Mouse (Mus musculus) thymus, adult 2 months (tissue): ENCODE measurements at regions not wholly inside any gene's neighbourhood (a gene's known extent, or its start where the extent isn't known, plus 50 kb on each side); places are given as distances from the start of the nearest gene placed in this dataset.

ENCODE experiments used
- DNase-seq: peaks from one replicate; pipeline ENCODE4 v3.0.0; 2021
- H3K27ac ChIP-seq: fragments of 200-500 bp; 2 replicates; pipeline ENCODE4 v1.5.1; 2012; ENCODE audit warnings: low read length, control low read depth; ENCODE audit not compliant: control insufficient read depth, insufficient read depth
- H3K27me3 ChIP-seq: fragments of 200-500 bp; 2 replicates; pipeline ENCODE4 v1.6.1; 2012; ENCODE audit warnings: mild to moderate bottlenecking, low read length, moderate library complexity, mixed read lengths; ENCODE audit not compliant: control insufficient read depth, insufficient read depth
- H3K36me3 ChIP-seq: fragments of 200-500 bp; 2 replicates; pipeline ENCODE4 v1.6.1; 2012; ENCODE audit warnings: mild to moderate bottlenecking, low read length, moderate library complexity; ENCODE audit not compliant: control insufficient read depth, insufficient read depth
- H3K4me1 ChIP-seq: fragments of 200-500 bp; replicated peaks from 2 replicates; pipeline ENCODE4 v1.6.1; 2012; ENCODE audit warnings: low read length; ENCODE audit not compliant: control insufficient read depth, insufficient read depth
- H3K4me3 ChIP-seq: fragments of 200-500 bp; 2 replicates; pipeline ENCODE4 v1.5.1; 2012; ENCODE audit warnings: mild to moderate bottlenecking, low read length, control low read depth, moderate library complexity; ENCODE audit not compliant: control insufficient read depth, insufficient read depth
- CTCF ChIP-seq: fragments of 200-500 bp; IDR thresholded peaks from 2 replicates; pipeline ENCODE4 v1.5.1; 2012; ENCODE audit warnings: mild to moderate bottlenecking, control low read depth, low read length, moderate library complexity, borderline replicate concordance; ENCODE audit not compliant: control insufficient read depth, poor library complexity, insufficient read depth; ENCODE audit errors: extremely low read depth
- POLR2A ChIP-seq: fragments of 200-500 bp; IDR thresholded peaks from 2 replicates; pipeline ENCODE4 v1.6.1; 2012; ENCODE audit warnings: mild to moderate bottlenecking, low read length, control low read depth, moderate library complexity; ENCODE audit not compliant: control insufficient read depth, poor library complexity, insufficient read depth; ENCODE audit errors: extremely low read depth
- WGBS: fragments of 180-500 bp; shearing (Covaris S2); methylation state at CpG from one replicate; pipeline ENCODE4 v1.1.7; 2018; 5-methylcytosine and 5-hydroxymethylcytosine counted together

DNA sequence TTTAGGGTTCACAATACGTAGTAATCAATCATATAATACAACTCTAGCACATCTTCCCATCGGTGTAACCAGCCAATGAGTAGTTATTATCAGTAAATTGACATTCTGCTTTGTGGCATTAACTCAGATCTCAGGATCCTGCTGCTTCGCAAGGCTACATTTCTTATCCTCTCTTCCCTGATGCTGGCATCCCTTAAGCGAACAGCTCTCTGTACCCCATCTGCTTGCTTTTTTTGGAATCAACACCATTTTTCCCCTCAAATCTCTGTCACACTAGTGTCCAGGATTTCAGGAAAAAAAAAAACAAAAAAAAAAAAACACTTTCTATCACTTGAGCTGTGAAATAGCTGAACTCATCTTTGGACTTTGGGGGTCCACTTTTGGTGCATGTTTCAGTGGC is 263.1 kb downstream of the Phf14 start:
- 91% methylated on average over 4 of the region's 4 CpGs for WGBS
- no peak overlapping the region for H3K4me3 ChIP-seq
- no peaks in the 10 kb centered on the region for H3K4me1 ChIP-seq
- no peak for DNase-seq
- H3K27me3 ChIP-seq = no peaks in the 10 kb centered on the region
- no peak overlapping the region for H3K27ac ChIP-seq
- no peaks in the 10 kb centered on the region for H3K36me3 ChIP-seq
- TF ChIP-seq POLR2A = no peak
- TF ChIP-seq CTCF = no peak

DNA sequence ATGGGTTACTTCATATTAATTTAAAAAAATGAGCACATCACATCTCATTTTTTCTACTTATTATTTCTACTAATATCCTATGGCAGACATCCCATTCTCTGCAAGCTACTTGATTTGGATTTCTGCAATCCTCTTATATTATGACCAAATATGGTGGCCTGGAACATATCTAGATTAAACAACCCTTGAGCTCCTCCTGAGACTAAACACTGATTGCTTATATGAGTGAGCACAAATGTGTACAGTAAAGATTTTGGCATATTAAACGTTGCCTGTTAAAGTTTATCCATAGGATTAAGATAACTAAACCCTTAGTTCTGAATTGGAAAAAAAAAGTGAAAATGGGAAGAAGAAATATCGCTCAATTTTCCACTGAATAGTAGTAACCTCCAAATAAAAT is 263.6 kb downstream of the Phf14 start:
- H3K36me3 ChIP-seq = no peaks in the 10 kb centered on the region
- DNase-seq = no peak
- no peak for TF ChIP-seq CTCF
- TF ChIP-seq POLR2A = no peak
- no peak overlapping the region for H3K27ac ChIP-seq
- H3K4me3 ChIP-seq = no peak overlapping the region
- H3K4me1 ChIP-seq = no peaks in the 10 kb centered on the region
- 91% methylated on average over 2 of the region's 2 CpGs for WGBS
- no peaks in the 10 kb centered on the region for H3K27me3 ChIP-seq

DNA sequence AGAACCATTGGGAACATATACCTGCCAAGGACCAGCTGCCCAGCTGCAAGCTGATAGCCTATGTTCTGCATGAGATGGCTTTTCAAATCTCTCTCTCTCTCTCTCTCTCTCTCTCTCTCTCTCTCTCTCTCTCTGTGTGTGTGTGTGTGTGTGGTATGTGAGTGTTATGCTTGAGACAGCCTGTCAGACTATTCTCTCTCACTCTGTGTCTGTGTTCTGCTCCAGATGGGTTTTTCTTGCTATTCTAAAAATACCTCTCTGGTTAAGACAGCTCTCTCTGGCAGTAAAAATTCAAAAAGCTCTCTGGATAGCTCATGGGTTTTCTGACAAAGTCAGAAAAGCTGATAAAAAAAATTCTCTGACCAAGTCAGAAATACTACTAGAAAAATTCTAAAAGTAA is 270.4 kb downstream of the Phf14 start:
- no peaks in the 10 kb centered on the region for H3K4me1 ChIP-seq
- no peak for TF ChIP-seq POLR2A
- no peak for TF ChIP-seq CTCF
- no peak overlapping the region for H3K4me3 ChIP-seq
- H3K27ac ChIP-seq = no peak overlapping the region
- no peak for DNase-seq
- no peaks in the 10 kb centered on the region for H3K27me3 ChIP-seq
- H3K36me3 ChIP-seq = no peaks in the 10 kb centered on the region

DNA sequence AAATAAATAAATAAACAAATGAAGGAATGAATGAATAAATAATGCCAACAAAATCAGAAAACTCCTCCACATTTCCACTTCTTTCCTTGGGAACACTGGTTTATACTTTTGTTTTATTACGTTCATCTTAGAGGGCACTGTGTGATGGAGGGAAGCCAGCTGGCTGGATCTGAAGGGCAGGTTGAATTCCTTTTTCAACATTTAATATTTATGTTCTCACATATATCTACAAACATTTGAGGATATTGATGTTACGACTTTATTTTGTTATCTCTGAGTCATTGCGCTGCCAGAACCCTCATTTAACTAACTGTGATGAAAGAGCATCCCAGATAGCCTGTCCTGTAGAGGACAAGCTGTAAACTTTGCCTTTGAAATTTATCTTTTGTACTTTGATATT is 273.3 kb downstream of the Phf14 start:
- DNase-seq = no peak
- 96% methylated on average over 3 of the region's 3 CpGs for WGBS
- H3K27me3 ChIP-seq = no peaks in the 10 kb centered on the region
- no peak overlapping the region for H3K27ac ChIP-seq
- H3K36me3 ChIP-seq = no peaks in the 10 kb centered on the region
- no peak for TF ChIP-seq CTCF
- TF ChIP-seq POLR2A = no peak
- no peak overlapping the region for H3K4me3 ChIP-seq
- H3K4me1 ChIP-seq = no peaks in the 10 kb centered on the region

DNA sequence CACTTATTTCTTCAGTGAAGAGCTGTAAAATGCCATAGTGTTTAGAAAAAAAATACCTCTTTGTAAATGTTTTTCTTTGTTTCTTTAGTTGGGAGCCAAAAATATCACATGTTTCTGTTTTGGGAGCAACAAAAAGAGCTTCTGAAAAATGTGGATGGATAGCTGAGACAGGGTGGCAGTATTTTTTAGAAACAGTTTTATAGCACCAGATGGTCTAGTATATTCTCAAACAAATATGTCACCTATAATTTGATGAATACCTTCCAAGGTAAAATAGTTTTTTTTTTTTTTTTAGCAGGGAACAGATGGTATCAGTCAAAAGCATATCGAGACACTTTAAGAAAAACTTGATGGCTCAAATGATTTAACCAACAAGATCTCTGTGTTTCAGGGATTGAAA is 302.6 kb downstream of the Phf14 start:
- Histone ChIP-seq H3K36me3 (no peaks in the 10 kb centered on the region), H3K27me3 (no peaks in the 10 kb centered on the region), H3K4me1 (no peaks in the 10 kb centered on the region), H3K27ac (no peak overlapping the region), H3K4me3 (no peak overlapping the region)
- TF ChIP-seq CTCF = no peak
- no peak for TF ChIP-seq POLR2A
- WGBS = 96% methylated on average over 1 of the region's 1 CpGs
- DNase-seq = no peak

DNA sequence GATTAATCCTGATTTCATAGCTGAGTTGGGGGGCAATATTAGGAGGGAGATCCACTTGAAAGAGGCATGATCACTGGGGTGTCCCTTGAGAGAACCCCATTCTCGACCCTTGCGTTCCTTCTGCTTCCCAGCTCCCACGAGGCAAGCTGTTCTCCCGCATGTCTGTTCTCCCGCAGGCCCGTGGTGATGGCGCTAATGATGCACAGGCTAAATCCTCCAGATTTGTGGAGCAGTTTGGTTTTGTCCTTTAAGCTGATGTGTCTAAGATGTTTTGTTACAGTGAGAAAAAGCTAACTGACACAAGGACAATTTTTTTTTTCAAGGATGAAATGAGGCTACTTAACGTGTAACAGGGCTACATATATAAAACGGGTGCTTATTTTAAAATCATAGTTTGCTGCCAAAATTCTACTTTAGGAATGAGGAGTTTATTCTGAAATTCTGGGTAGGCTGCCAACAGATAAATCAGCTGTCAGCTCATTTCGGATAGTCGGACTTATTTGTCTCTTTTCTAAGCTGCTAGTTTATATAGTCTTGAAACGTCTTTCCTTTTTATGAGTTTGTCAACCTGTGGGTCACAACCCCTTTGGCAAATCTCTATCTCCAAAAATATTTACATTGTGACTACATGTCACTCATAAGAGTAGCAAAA is 307.0 kb downstream of the Phf14 start:
- Histone ChIP-seq H3K27me3 (no peaks in the 10 kb centered on the region), H3K4me3 (no peak overlapping the region), H3K4me1 (no peaks in the 10 kb centered on the region), H3K36me3 (no peaks in the 10 kb centered on the region), H3K27ac (no peak overlapping the region)
- TF ChIP-seq CTCF (no peak), POLR2A (no peak)
- no peak for DNase-seq
- 93% methylated on average over 12 of the region's 12 CpGs for WGBS

DNA sequence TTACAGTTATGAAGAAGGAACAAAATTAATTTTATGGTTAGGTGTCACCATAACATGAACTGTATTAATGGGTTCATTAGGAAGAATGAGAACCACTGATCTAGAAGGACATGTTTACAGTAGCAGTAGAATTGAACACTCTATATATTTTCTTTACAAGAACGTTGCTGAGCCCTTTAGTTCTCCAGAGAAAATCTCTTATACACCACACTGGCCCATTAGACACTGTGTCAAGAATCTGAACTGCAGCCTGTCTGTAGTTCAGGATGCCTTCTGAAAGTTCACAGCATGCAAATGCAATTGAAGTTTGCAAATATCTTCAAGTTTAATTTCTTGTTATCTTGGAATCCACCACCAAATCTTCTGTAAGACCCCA is 307.6 kb downstream of the Phf14 start:
- no peaks in the 10 kb centered on the region for H3K36me3 ChIP-seq
- DNase-seq = no peak
- H3K27ac ChIP-seq = no peak overlapping the region
- WGBS = 83% methylated on average over 1 of the region's 1 CpGs
- no peaks in the 10 kb centered on the region for H3K27me3 ChIP-seq
- TF ChIP-seq CTCF (no peak), POLR2A (no peak)
- H3K4me3 ChIP-seq = no peak overlapping the region
- no peaks in the 10 kb centered on the region for H3K4me1 ChIP-seq
